Mouse (Mus musculus) liver, embryonic 14.5 days (tissue): ENCODE measurements around the gene Rnf115. TPM values are rescaled to one million over a fixed set of nuclear protein-coding genes. Genes with fewer than 3 reads are reported as not detected.

ENCODE experiments used
- ATAC-seq: fragments of 200-750 bp; cut with Nextera tagmentation; 2 replicates; pipeline ENCODE4 v1.8.0; 2017; ENCODE audit warnings: moderate number of reproducible peaks, mild to moderate bottlenecking, moderate library complexity; ENCODE audit not compliant: insufficient read depth
- DNase-seq, 3 experiments: peaks; one replicate each; pipeline ENCODE4 v3.0.0-alpha.2; 2012 to 2013; ENCODE audit warnings: low read depth in 3 of 3, low spot score in 3 of 3
- H3K27ac ChIP-seq: fragments of 300-500 bp; sonication (generic); 2 replicates; pipeline ENCODE4 v1.5.1; 2014; ENCODE audit warnings: moderate library complexity, mild to moderate bottlenecking, control low read depth, inconsistent platforms
- H3K27me3 ChIP-seq: fragments of 300-500 bp; sonication (generic); 2 replicates; pipeline ENCODE4 v1.6.1; 2014; ENCODE audit warnings: mild to moderate bottlenecking, low read length, moderate library complexity; ENCODE audit not compliant: control insufficient read depth, insufficient read depth
- H3K36me3 ChIP-seq: fragments of 300-500 bp; sonication (generic); replicated peaks from 2 replicates; pipeline ENCODE4 v1.6.1; 2014; ENCODE audit warnings: low read depth; ENCODE audit not compliant: control insufficient read depth, insufficient read depth
- H3K4me1 ChIP-seq, 2 experiments: fragments of 200-500 bp in 1 of 2; fragments of 300-500 bp in 1 of 2; sonication (generic) in 1 of 2; replicated peaks; 2 replicates each; pipeline ENCODE4 v1.6.1; 2012 to 2014; ENCODE audit warnings: antibody characterized with exemption in 1 of 2, inconsistent platforms in 1 of 2, low read length in 1 of 2; ENCODE audit not compliant: control insufficient read depth in 2 of 2, insufficient read depth in 2 of 2
- H3K4me2 ChIP-seq: fragments of 300-500 bp; sonication (generic); 2 replicates; pipeline ENCODE4 v1.6.1; 2014; ENCODE audit warnings: low read depth, mild to moderate bottlenecking, control low read depth, moderate library complexity
- H3K4me3 ChIP-seq, 2 experiments: fragments of 200-500 bp in 1 of 2; fragments of 300-500 bp in 1 of 2; sonication (generic) in 1 of 2; 2 replicates each; pipeline ENCODE4 v1.5.1; 2012 to 2014; ENCODE audit warnings: low read depth in 2 of 2, low read length in 2 of 2, mild to moderate bottlenecking in 2 of 2, control low read depth in 1 of 2, inconsistent platforms in 1 of 2, moderate library complexity in 1 of 2; ENCODE audit not compliant: insufficient read depth in 1 of 2
- H3K9ac ChIP-seq: fragments of 300-500 bp; sonication (generic); replicated peaks from 2 replicates; pipeline ENCODE4 v1.6.1; 2014; ENCODE audit warnings: mild to moderate bottlenecking, control low read depth, moderate library complexity
- H3K9me3 ChIP-seq: fragments of 300-500 bp; sonication (generic); 2 replicates; pipeline ENCODE4 v1.6.1; 2016; ENCODE audit warnings: low read length, mixed read lengths; ENCODE audit not compliant: control insufficient read depth
- CTCF ChIP-seq: IDR thresholded peaks from 2 replicates; pipeline ENCODE4 v1.5.1; 2016; ENCODE audit warnings: antibody characterized with exemption, low read depth, control low read depth
- EP300 ChIP-seq: IDR thresholded peaks from 2 replicates; pipeline ENCODE4 v1.6.1; 2016; ENCODE audit warnings: antibody characterized with exemption, low read depth
- WGBS: fragments of 180-500 bp; shearing (Covaris S2); extraction: QIAGEN DNeasy Blood & Tissue Kit; methylation state at CpG from one replicate; pipeline ENCODE4 v1.1.7; 2014; ENCODE audit not compliant: insufficient replicate concordance; 5-methylcytosine and 5-hydroxymethylcytosine counted together
- polyA plus RNA-seq, 2 experiments: library from polyadenylated mRNA; depleted of rRNA in 1 of 2; stranded (reverse) in 1 of 2; unstranded in 1 of 2; fragments of >200 nt; fragmentation: Nextera tagmentation in 1 of 2; extraction: Ambion mirVana in 1 of 2; gene quantifications; 2 replicates each; pipeline versions ENCODE4 v1.2.1 to v1.2.3; 2012 to 2014

Rnf115 gene
- polyA plus RNA-seq, 2 experiments, result 12.4 to 28.2 TPM

GRCm38 (mm10) chr3:96808651-96809050 is 81.2 kb downstream of the Rnf115 start:
- ATAC-seq, result no peak
- Histone ChIP-seq H3K4me1 (peaks cover 0 to 5% of the 10 kb centered on the region in 2 experiments; a peak in 2 of 4 replicates), H3K36me3 (no peaks in the 10 kb centered on the region), H3K27ac (no peak overlapping the region), H3K4me3 (no peak overlapping the region), H3K9ac (no peak overlapping the region), H3K27me3 (no peaks in the 10 kb centered on the region), H3K9me3 (no peaks in the 10 kb centered on the region), H3K4me2 (no peak overlapping the region)
- DNase-seq, result no peak
- TF ChIP-seq CTCF, result no peak
- TF ChIP-seq EP300, result no peak
- WGBS, result 60% methylated on average over 3 of the region's 3 CpGs

GRCm38 (mm10) chr3:96811232-96811631 is 83.8 kb downstream of the Rnf115 start:
- no peak for ATAC-seq

GRCm38 (mm10) chr3:96812395-96813091 is 85.1 kb downstream of the Rnf115 start:
- Histone ChIP-seq H3K36me3 (no peaks in the 10 kb centered on the region), H3K4me1 (peaks cover 0 to 5% of the 10 kb centered on the region in 2 experiments; a peak in 2 of 4 replicates), H3K4me3 (peak overlapping the region in 1 of 2 experiments; percentile 19; a peak in 1 of 4 replicates), H3K4me2 (peak overlapping the region; percentile 41; the same call in 1 of the 2 replicates), H3K9me3 (no peaks in the 10 kb centered on the region), H3K27ac (no peak overlapping the region), H3K27me3 (no peaks in the 10 kb centered on the region), H3K9ac (no peak overlapping the region)
- TF ChIP-seq EP300 (no peak), CTCF (peak; percentile 84)
- DNase-seq (peak; percentile 38 to 53 (median 51)), ATAC-seq (peak; percentile 52; the same call in 1 of the 2 replicates)
- WGBS, result 29% methylated on average over 20 of the region's 20 CpGs

More at GRCm38 (mm10) chr3:96811232-96811631, 83.8 kb downstream of the Rnf115 start:
- no peak for TF ChIP-seq CTCF
- no peak for TF ChIP-seq EP300
- Histone ChIP-seq H3K4me1 (peaks cover 0 to 5% of the 10 kb centered on the region in 2 experiments; a peak in 2 of 4 replicates), H3K9ac (no peak overlapping the region), H3K27ac (no peak overlapping the region), H3K4me2 (no peak overlapping the region), H3K36me3 (no peaks in the 10 kb centered on the region), H3K27me3 (no peaks in the 10 kb centered on the region), H3K4me3 (no peak overlapping the region), H3K9me3 (no peaks in the 10 kb centered on the region)
- no peak for DNase-seq
- WGBS, result 60% methylated on average over 3 of the region's 3 CpGs

GRCm38 (mm10) chr3:96813106-96813505 is 85.6 kb downstream of the Rnf115 start:
- DNase-seq (peak in 1 of 3 experiments; percentile 14), ATAC-seq (no peak; the same call in 1 of the 2 replicates)
- TF ChIP-seq CTCF, result no peak; the same call in 1 of the 2 replicates
- TF ChIP-seq EP300, result no peak
- Histone ChIP-seq H3K9me3 (no peaks in the 10 kb centered on the region), H3K4me3 (no peak overlapping the region), H3K4me1 (peaks cover 0 to 5% of the 10 kb centered on the region in 2 experiments; a peak in 2 of 4 replicates), H3K27ac (no peak overlapping the region), H3K27me3 (no peaks in the 10 kb centered on the region), H3K4me2 (peak overlapping the region; percentile 41; the same call in 1 of the 2 replicates), H3K36me3 (no peaks in the 10 kb centered on the region), H3K9ac (no peak overlapping the region)
- WGBS, result 13% methylated on average over 9 of the region's 9 CpGs

- ATAC-seq, result no peak
Observed at GRCm38 (mm10) chr3:96813591-96814244, 86.3 kb downstream of the Rnf115 start.

More at GRCm38 (mm10) chr3:96813591-96814244, 86.3 kb downstream of the Rnf115 start:
- no peak overlapping the region for H3K4me3 ChIP-seq
- H3K9ac ChIP-seq, result no peak overlapping the region
- TF ChIP-seq CTCF (no peak), EP300 (no peak)
- peaks cover 0 to 5% of the 10 kb centered on the region in 2 experiments; a peak in 2 of 4 replicates for H3K4me1 ChIP-seq
- DNase-seq, result no peak
- 41% methylated on average over 7 of the region's 7 CpGs for WGBS
- H3K4me2 ChIP-seq, result no peak overlapping the region; the same call in 1 of the 2 replicates
- no peaks in the 10 kb centered on the region for H3K36me3 ChIP-seq
- no peaks in the 10 kb centered on the region for H3K9me3 ChIP-seq
- H3K27ac ChIP-seq, result no peak overlapping the region
- no peaks in the 10 kb centered on the region for H3K27me3 ChIP-seq
